Mouse (Mus musculus) heart, postnatal 10 days (tissue): ENCODE measurements around the gene Xrcc6. TPM values are rescaled to one million over a fixed set of nuclear protein-coding genes. Genes with fewer than 3 reads are reported as not detected.

Experiments used
- DNase-seq, 2 experiments: peaks; one replicate each; pipeline ENCODE4 v3.0.0; 2021
- intact Hi-C: fragments of 180-260 bp; cut with DNase I; formaldehyde crosslinking; loops from one replicate; pipeline ENCODE4 v1.15.1; 2025
- total RNA-seq, 2 experiments: library from RNA; stranded (reverse); gene quantifications; 2 replicates each; pipeline ENCODE4 v1.2.3; 2021

Xrcc6 gene
- total RNA-seq, 2 experiments from 2014 or later, result 22.6 to 29.3 TPM

- intact Hi-C loops, result no loop called here
- no peak for DNase-seq
Measured at GRCm38 (mm10) chr15:82016830-82017229, 29.2 kb downstream of the Xrcc6 start.

- DNase-seq, result no peak
- intact Hi-C loops, result no loop called here
Measured at GRCm38 (mm10) chr15:82017461-82017860, 29.8 kb downstream of the Xrcc6 start.

DNA sequence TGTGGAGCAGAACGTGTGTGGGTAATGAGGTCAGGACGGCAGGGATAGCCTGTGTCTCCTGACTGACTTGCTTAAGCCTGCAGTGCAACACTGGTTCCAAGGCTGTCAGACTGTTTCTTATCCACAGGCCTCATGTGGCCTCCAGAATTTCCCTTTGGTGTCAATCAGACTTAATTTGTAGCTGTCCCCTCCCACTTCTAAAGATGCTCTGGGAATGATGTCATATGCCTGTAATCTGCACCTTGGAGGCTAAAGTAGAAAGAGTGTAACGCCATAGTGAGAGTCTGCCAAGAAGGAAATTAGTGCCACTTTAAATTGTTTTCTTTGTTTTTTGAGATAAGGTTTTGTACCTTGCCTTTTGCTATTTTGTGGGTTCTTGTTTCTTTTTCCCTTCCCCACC is 31.7 kb downstream of the Xrcc6 start:
- intact Hi-C loops, result no loop called here
- no peak for DNase-seq

- intact Hi-C loops, result no loop called here
- DNase-seq, result no peak
Measured at GRCm38 (mm10) chr15:82022535-82023088, 35.0 kb downstream of the Xrcc6 start.

- intact Hi-C loops, result no loop called here
- DNase-seq, result no peak
Measured at GRCm38 (mm10) chr15:82023965-82024635, 36.5 kb downstream of the Xrcc6 start.

DNA sequence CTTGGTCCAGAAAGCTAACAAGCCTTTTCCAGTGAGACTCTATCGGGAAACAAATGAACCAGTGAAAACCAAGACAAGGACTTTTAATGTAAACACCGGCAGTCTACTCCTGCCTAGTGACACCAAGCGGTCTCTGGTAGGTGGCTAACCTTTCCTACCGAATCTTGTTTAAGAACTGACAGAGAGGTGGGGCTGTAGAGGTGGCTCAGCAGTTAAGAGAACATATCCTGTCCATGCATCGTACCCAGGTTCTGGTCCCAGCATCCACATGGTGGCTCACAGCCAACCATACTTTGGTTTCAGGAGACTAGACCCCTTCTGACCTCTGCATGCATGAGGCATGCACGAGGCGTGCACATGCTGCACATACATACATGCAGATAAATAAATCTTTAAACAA is 39.6 kb downstream of the Xrcc6 start:
- no peak for DNase-seq
- intact Hi-C loops, result no loop called here

DNA sequence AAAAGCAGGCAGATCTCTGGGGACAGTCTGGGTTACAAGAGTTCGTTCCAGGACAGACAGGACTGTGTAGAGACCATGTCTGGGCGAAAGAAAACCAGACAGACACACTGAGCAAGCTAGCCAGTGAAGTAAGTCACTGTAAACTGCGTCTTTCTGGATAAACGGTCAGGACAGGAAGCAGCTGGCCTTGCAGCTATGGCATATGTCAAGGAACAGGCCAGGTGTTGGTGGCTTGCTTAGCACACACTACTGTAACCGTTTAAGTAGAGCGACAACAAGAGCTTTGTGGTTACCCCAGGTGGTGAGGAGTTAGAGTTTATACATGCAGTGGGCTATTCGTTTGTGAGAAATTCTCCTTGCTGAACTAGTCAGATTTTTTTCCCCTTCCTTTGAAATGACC is 40.1 kb downstream of the Xrcc6 start:
- intact Hi-C loops, result no loop called here
- no peak for DNase-seq

DNA sequence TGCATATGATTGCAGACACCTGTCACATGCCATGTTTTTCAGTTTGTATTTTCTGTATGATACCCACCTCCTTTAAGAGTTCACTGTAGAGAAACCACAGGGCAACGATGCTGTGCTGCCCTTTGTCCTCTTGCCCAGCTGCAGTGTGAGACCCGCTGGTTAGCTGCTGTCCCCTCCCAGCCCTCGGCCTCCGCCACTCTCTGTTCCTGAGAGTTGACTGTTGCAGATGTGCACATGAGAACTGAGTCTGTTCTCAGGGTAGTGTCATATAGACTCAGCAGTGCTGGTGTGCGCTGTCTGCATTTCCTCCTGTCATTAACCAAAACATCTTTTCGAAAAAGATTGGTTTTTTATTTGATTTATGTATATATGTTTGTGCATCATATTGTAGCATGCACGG is 44.8 kb downstream of the Xrcc6 start:
- no peak for DNase-seq
- intact Hi-C loops, result no loop called here

DNA sequence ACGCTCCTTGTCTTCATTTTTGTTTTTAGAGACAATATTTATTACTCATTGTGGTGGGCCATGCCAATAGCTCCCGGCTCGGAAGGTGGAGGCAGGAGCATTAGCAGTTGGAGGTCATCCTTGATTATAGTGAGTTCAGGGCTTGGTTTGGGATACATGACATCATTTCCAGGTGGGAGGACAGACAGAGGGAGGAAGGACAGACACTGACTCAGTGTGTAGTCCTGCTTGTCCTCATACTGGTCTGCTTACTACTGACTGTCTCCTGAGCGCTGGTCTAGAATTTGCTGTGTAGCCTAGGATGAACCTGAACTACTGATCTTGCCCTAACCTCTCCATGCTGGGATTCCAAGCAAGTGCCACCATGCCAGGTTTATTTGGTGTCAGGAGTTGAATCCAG is 46.1 kb downstream of the Xrcc6 start, which contains the start of gene Desi1:
TSS of gene Desi1 (minus strand) at position 101 of the 400 bp plus-strand sequence.
- no peak for DNase-seq
- intact Hi-C loops, result no loop called here

DNA sequence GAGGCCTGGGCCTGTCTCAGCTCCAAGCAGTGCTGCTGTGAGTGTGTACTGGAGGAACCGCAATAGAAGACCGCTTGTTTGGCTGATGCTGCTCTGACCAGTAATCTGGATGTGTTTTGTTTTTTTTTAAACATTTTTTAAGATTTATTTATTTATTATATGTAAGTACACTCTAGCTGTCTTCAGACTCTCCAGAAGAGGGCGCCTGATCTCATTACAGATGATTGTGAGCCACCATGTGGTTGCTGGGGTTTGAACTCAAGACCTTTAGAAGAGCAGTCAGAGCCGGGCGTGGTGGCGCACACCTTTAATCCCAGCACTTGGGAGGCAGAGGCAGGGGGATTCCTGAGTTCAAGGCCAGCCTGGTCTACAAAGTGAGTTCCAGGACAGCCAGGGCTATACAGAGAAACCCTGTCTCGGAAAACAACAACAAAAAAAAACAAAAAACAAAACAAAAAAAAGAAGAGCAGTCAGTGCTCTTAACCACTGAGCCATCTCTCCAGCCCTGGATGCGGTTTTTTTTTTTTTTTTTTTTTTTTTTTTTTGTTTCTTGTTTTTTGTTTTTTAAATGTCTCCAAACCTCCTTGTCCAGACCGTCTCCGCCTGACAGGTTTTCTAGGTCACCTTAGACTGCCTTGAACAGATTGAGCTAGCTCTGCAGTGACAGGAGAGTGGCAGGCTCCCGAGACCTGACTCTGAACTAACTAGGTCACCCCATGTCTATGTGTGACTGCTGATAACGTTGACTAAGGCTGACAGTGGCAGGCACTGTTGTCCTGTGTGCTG is 48.5 kb downstream of the Xrcc6 start:
- intact Hi-C loops, result no loop called here
- peak in 1 of 2 experiments; percentile 50 for DNase-seq

DNA sequence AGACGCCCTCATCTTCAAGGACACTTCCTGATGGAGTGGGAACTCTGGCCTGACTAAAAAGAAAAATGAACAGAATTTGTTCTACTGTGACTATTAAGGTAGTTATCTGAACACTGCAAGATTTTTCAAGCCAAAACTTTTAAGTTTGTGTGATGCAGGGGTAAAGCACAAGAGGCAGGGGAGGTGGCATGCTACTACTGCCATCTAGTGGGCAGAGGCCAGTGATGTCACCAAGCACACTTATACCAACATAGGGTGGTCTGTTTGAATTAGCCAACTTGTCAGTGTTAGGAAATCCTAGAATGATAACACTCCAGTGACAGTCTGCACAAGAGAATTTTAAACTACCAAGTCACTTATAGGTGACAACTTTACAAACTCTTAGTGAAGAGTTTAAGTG is 53.0 kb downstream of the Xrcc6 start:
- DNase-seq, result peak; percentile 40 to 66
- intact Hi-C loops, result loop anchor here (2.0 kb wide), 1 partner anchor 80 kb away; the partner anchor contains the start of gene Pmm1

- peak in 1 of 2 experiments; percentile 24 for DNase-seq
- intact Hi-C loops, result no loop called here
Measured at GRCm38 (mm10) chr15:82044166-82044784, 56.6 kb downstream of the Xrcc6 start.

GRCm38 (mm10) chr15:82046246-82046891 is 58.7 kb downstream of the Xrcc6 start:
- intact Hi-C loops, result no loop called here
- DNase-seq, result peak in 1 of 2 experiments; percentile 35

DNA sequence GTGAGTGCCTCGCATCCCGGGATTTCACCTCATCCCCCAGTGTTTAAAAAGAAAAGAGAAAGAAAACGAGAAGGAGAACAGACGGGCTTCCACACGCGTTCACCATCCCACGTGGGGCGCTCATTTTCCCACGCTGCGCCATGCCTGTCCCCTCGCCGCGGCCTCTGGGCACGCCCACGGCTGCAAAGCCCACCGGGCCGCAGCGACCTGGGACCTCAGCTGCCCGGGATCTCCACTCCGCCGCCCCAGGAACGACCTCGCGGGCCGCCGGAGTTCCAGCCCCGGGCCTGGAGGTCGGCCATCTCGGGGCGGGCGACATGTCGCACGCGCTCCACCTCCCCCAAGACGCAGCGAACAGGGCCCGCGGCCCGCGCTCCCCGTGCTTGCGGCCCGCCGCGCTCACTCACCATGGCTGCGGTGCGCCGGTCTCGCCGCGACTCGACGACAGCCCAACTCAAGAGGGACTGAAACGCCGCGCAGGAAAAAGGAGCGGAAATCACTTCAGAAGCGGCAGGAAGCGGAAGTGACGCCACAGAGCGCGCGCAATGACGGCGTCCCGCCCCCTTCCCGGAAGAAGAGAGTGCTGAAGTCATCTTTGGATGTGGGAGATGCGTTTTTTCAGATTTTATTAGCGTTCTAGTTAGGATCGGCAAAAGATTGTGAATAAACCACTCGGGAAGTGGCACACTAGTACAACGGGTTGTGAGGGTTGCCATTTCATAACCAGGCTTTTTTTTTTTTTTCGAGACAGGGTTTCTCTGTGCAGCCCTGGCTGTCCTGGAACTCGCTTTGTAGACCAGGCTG is 59.6 kb downstream of the Xrcc6 start, which contains the start of gene Snu13:
TSS of gene Snu13 (minus strand) at position 519 of the 804 bp plus-strand sequence.
- DNase-seq, result peak; percentile 95 to 96
- intact Hi-C loops, result no loop called here

DNA sequence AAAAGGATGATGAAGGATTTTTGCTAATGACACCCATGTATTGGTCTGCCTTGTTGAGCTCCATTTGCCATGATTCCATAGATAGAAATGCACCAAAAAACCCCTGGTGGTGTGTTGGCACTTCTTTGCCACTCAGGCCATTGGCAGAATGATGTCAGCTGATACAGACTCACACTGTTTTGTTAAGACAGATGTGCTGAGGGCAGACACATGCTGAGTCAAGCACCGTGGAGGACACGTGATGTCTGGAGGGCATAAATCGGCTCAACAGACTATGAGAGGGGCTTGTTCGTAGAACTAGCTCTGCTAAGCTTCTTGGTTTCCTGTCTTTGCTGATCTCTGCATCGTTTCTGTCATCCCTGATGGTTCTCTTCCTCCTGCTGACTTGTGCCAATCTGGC is 64.9 kb downstream of the Xrcc6 start:
- intact Hi-C loops, result no loop called here
- DNase-seq, result no peak

- DNase-seq, result no peak
- intact Hi-C loops, result no loop called here
Measured at GRCm38 (mm10) chr15:82058719-82059201, 71.1 kb downstream of the Xrcc6 start, which contains the start of gene 4930407I10Rik. Gene 4930407I10Rik, plus strand, starts transcription at chr15:82059151.

DNA sequence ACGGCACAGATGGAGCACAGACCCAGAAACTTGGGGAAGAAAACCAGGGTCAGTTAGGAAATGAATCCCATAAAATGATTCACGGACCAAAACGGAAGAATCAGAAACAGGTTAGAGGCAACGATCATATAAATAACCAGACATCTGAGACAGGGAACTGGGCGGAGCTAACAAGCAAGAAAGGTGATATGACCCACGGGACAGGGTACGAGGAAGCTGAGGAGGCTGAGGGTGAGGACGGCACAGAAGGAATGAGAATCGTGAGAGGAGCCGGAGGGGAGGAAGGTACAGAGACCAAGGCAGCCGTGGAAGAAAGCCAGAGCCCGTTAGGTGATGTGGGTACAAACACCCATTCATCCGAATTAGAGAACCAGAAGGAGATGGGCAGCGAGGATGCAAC is 76.3 kb downstream of the Xrcc6 start:
- intact Hi-C loops, result loop anchor here (2.0 kb wide), 1 partner anchor 43 kb away; no protein-coding TSS in a partner anchor
- DNase-seq, result no peak

GRCm38 (mm10) chr15:82065511-82065910 is 77.9 kb downstream of the Xrcc6 start:
- DNase-seq, result peak; percentile 81 to 91
- intact Hi-C loops, result loop anchor here (1.0 to 2.0 kb wide), 2 partner anchors 41 to 171 kb away; no protein-coding TSS in a partner anchor

DNA sequence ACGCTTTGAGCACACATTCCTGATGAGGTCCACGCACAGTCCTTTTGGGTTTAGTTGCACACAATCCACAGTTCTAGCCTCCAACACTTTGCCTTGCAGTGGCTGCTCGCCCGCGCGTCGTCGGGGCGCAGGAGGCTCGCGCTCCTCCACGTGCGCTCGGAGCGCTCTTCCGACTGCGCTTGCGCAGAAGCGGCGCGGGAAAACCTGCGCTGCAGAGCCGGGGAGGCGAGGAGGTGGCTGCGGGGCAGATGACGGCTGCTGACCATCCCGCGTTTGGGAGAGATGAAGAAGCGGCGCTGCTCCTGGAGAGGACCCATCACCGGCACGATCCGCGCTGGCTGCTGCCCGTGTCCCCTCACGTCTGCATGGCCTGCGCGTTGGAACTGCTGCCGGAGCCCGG is 82.3 kb downstream of the Xrcc6 start, which contains the start of gene Mei1:
TSS of gene Mei1 (plus strand) at position 99 of the 400 bp plus-strand sequence.
- DNase-seq, result no peak
- intact Hi-C loops, result no loop called here
